ENCODE assay signal across 33 mouse cellular contexts in the genomic region with DNA sequence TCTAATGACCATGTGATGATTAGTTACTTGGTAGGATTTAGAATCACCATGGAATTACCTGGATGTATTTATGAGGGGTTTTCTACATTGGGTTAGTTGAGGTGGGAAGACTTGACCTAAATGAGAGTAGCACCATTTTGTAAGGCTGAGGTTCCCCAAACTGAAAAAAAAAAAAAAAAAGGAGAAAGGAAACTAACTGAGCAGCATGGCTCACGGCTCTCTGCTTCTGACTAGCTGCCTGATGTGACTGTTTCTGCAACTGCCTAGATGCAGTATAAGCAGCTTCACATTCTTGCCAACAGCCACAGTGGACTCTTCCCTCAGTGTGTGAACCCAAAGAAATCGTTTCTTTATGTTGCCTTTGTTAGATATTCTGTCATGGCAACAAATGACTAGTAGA. TPM values are rescaled to one million over a fixed set of nuclear protein-coding genes. Genes with fewer than 3 reads are reported as not detected.
DNase-seq lines count a peak whose midpoint lies in the region; ATAC-seq and TF ChIP-seq lines count a peak whose summit lies in the region.
"Had no signal": no experiment of that assay in that cellular context is flagged by ENCODE, and none has a peak within 500 bp of the region (broad histone marks: within the 10 kb centered on the region; RNA-seq: fewer than 3 reads in every experiment).

No protein-coding gene starts in this region.

- H3K36me3 ChIP-seq in kidney, adult 2 months (ENCODE audit: control insufficient read depth, insufficient read depth, low read length), result no peaks in the 10 kb centered on the region
- H3K36me3 ChIP-seq in kidney, embryonic 14.5 days (ENCODE audit: control insufficient read depth, insufficient read depth, low read length), result no peaks in the 10 kb centered on the region
- no peaks in the 10 kb centered on the region for H3K36me3 ChIP-seq in hindbrain, embryonic 10.5 days
- H3K36me3 ChIP-seq: embryonic facial prominence, embryonic 12.5 days; forebrain, embryonic 12.5 days; liver, embryonic 15.5 days; lung, embryonic 15.5 days; neural tube, embryonic 15.5 days had no signal

- peaks cover 31% of the 10 kb centered on the region for H3K4me1 ChIP-seq in kidney, adult 2 months (ENCODE audit: control insufficient read depth, insufficient read depth, low read length)
- H3K4me1 ChIP-seq in kidney, embryonic 14.5 days (ENCODE audit: control insufficient read depth, insufficient read depth, low read length), result peaks cover 27% of the 10 kb centered on the region
- H3K4me1 ChIP-seq in hindbrain, embryonic 10.5 days (replicated peaks), result peaks cover 15% of the 10 kb centered on the region

- H3K27me3 ChIP-seq in kidney, adult 2 months (replicated peaks; ENCODE audit: control insufficient read depth, insufficient read depth, low read length), result no peaks in the 10 kb centered on the region
- H3K27me3 ChIP-seq in kidney, embryonic 14.5 days (ENCODE audit: control insufficient read depth, insufficient read depth, low read length), result no peaks in the 10 kb centered on the region
- no peaks in the 10 kb centered on the region for H3K27me3 ChIP-seq in hindbrain, embryonic 10.5 days (ENCODE audit: insufficient read depth, poor library complexity, severe bottlenecking)
- H3K27me3 ChIP-seq: embryonic facial prominence, embryonic 12.5 days; forebrain, embryonic 12.5 days; liver, embryonic 15.5 days; lung, embryonic 15.5 days; neural tube, embryonic 15.5 days; Patski had no signal

- ATAC-seq in kidney, embryonic 14.5 days (ENCODE audit: low FRiP score, low TSS enrichment), result no peak
- peak; percentile 17 for ATAC-seq in CD4-positive, CD25-positive, alpha-beta regulatory T cell, adult 4 months
- peak; percentile 56; the same call in 1 of the 2 replicates for ATAC-seq in common myeloid progenitor, adult 5-6 weeks (replicated peaks; ENCODE audit: low read depth, poor library complexity, severe bottlenecking)
- ATAC-seq in megakaryocyte progenitor cell, adult 5-6 weeks (replicated peaks; ENCODE audit: poor library complexity), result peak; percentile 54
- ATAC-seq: forebrain, postnatal 0 days; Patski had no signal

- H3K9ac ChIP-seq in kidney, embryonic 14.5 days (ENCODE audit: low read depth, low read length), result no peak overlapping the region
- H3K9ac ChIP-seq: embryonic facial prominence, embryonic 12.5 days; forebrain, embryonic 12.5 days; forebrain, postnatal 0 days; hindbrain, embryonic 14.5 days; liver, embryonic 15.5 days; lung, embryonic 15.5 days; neural tube, embryonic 15.5 days had no signal

- no peaks in the 10 kb centered on the region for H3K9me3 ChIP-seq in kidney, embryonic 14.5 days (ENCODE audit: control insufficient read depth, low read length)
- H3K9me3 ChIP-seq in hindbrain, embryonic 10.5 days, result no peaks in the 10 kb centered on the region
- H3K9me3 ChIP-seq: embryonic facial prominence, embryonic 12.5 days; forebrain, embryonic 12.5 days; G1E; liver, embryonic 15.5 days; lung, embryonic 15.5 days; neural tube, embryonic 15.5 days had no signal

- no peak for DNase-seq in kidney, adult 2 months
- no peak for DNase-seq in urinary bladder, adult 2 months (ENCODE audit: low spot score)
- DNase-seq in hindbrain, embryonic 10.5 days (ENCODE audit: low spot score), result no peak
- no peak for DNase-seq in left cerebral cortex, adult 11 months (ENCODE audit: low spot score)
- DNase-seq: adrenal gland, postnatal 14 days; cerebellum, adult 8-10 months; cerebellum, postnatal 36 days; embryo, embryonic 11 days; forebrain, postnatal 0 days; gastrocnemius, postnatal 14 days; heart, postnatal 4 days; kidney, adult 18-20 months; kidney, postnatal 4 days; liver; midbrain, embryonic 14.5 days; retina, postnatal 1 day; right cerebral cortex, postnatal 14 days; thymus, adult 18-20 months; thymus, postnatal 36 days had no signal

- no peak for TF ChIP-seq POLR2A in kidney, adult 2 months (IDR thresholded peaks at IDR 0.05; ENCODE audit: low read depth, low read length)

- no peak overlapping the region for H3K4me2 ChIP-seq in kidney, embryonic 14.5 days (replicated peaks; ENCODE audit: low read depth, low read length)
- H3K4me2 ChIP-seq: embryonic facial prominence, embryonic 12.5 days; forebrain, embryonic 12.5 days; heart, embryonic 11.5 days; hindbrain, embryonic 14.5 days; liver, embryonic 15.5 days; lung, embryonic 15.5 days; neural tube, embryonic 15.5 days had no signal

- no peak overlapping the region for H3K4me3 ChIP-seq in kidney, adult 2 months (ENCODE audit: insufficient read depth, low read depth, low read length)
- no peak overlapping the region for H3K4me3 ChIP-seq in kidney, embryonic 14.5 days (ENCODE audit: low read length)
- no peak overlapping the region for H3K4me3 ChIP-seq in hindbrain, embryonic 10.5 days
- H3K4me3 ChIP-seq: embryonic facial prominence, embryonic 12.5 days; forebrain, embryonic 12.5 days; liver, embryonic 15.5 days; lung, embryonic 15.5 days; neural tube, embryonic 15.5 days had no signal

- WGBS in kidney, adult 2 months, result 39% methylated on average over 2 of the region's 2 CpGs
- WGBS in kidney, embryonic 14.5 days, result 66% methylated on average over 2 of the region's 2 CpGs
- 84% methylated on average over 2 of the region's 2 CpGs for WGBS in hindbrain, embryonic 10.5 days

- H3K27ac ChIP-seq in kidney, adult 2 months (ENCODE audit: insufficient read depth, low read depth, low read length), result peak overlapping the region; percentile 44
- no peak overlapping the region for H3K27ac ChIP-seq in kidney, embryonic 14.5 days (ENCODE audit: low read depth, low read length)
- no peak overlapping the region for H3K27ac ChIP-seq in hindbrain, embryonic 10.5 days
- H3K27ac ChIP-seq: embryonic facial prominence, embryonic 12.5 days; forebrain, embryonic 12.5 days; hindbrain, embryonic 14.5 days; kidney, postnatal 0 days; liver, embryonic 15.5 days; lung, embryonic 15.5 days; neural tube, embryonic 15.5 days had no signal

- TF ChIP-seq CTCF in kidney, adult 2 months (conservative IDR thresholded peaks at IDR 0.05; ENCODE audit: insufficient read depth, insufficient read length, low read depth, low read length), result no peak

RNA-seq across cellular contexts. Expression of gene Susd6, which starts 49.3 kb away (rescaled TPM):
- polyA plus RNA-seq in kidney, adult 2 months (2012; rRNA removed), result 65.5 and 80.0 TPM in 2 replicates
- 7.5 and 15.6 TPM in 2 replicates for polyA plus RNA-seq in kidney, embryonic 14.5 days (2014; fragmentation: Nextera tagmentation; extraction: Ambion mirVana)
- 10 to 100 TPM; 23.1 to 29.8 TPM for polyA plus RNA-seq in CD4-positive, CD25-positive, alpha-beta regulatory T cell, adult 4 months (2017; shearing (Covaris generic))
- total RNA-seq in common myeloid progenitor, adult 5-6 weeks (2017), result 18.4 and 22.4 TPM in 2 replicates
- total RNA-seq in megakaryocyte progenitor cell, adult 5-6 weeks (2015), result 12.8 and 14.5 TPM in 2 replicates
- total RNA-seq in megakaryocyte progenitor cell, adult 5-6 weeks (2017), result 15.9 and 19.4 TPM in 2 replicates
- polyA plus RNA-seq in urinary bladder, adult 2 months (2012; rRNA removed), result 45.8 and 47.4 TPM in 2 replicates
- polyA plus RNA-seq in hindbrain, embryonic 10.5 days (2016; fragmentation: Nextera tagmentation; extraction: Ambion mirVana), result 15.6 and 15.9 TPM in 2 replicates
